Mouse (Mus musculus) heart, postnatal 0 days (tissue): ENCODE results near the gene Igf2bp2. TPM values are rescaled to one million over a fixed set of nuclear protein-coding genes. Genes with fewer than 3 reads are reported as not detected.
A peak's percentile ranks its signal among the peaks of the same experiment; 100 is the strongest.

Experiments used
- ATAC-seq: fragments of 200-750 bp; cut with Nextera tagmentation; 2 replicates; pipeline ENCODE4 v1.8.0; 2017; ENCODE audit warnings: low read depth, moderate number of reproducible peaks, moderate library complexity; ENCODE audit not compliant: insufficient read depth
- DNase-seq: peaks from one replicate; pipeline ENCODE4 v3.0.0-alpha.2; 2016; ENCODE audit warnings: low spot score
- H3K27ac ChIP-seq: fragments of 300-500 bp; sonication (generic); 2 replicates; pipeline ENCODE4 v1.5.1; 2014; ENCODE audit warnings: low read depth, mild to moderate bottlenecking
- H3K27me3 ChIP-seq: fragments of 300-500 bp; sonication (generic); 2 replicates; pipeline ENCODE4 v1.6.1; 2014; ENCODE audit warnings: low read length, mixed read lengths; ENCODE audit not compliant: control insufficient read depth, insufficient read depth
- H3K36me3 ChIP-seq: fragments of 300-500 bp; sonication (generic); replicated peaks from 2 replicates; pipeline ENCODE4 v1.6.1; 2014; ENCODE audit warnings: low read length, mixed read lengths; ENCODE audit not compliant: control insufficient read depth, insufficient read depth
- H3K4me1 ChIP-seq: fragments of 300-500 bp; sonication (generic); 2 replicates; pipeline ENCODE4 v1.6.1; 2014; ENCODE audit warnings: antibody characterized with exemption; ENCODE audit not compliant: control insufficient read depth, insufficient read depth
- H3K4me2 ChIP-seq: fragments of 300-500 bp; sonication (generic); 2 replicates; pipeline ENCODE4 v1.6.1; 2014; ENCODE audit warnings: low read depth, mild to moderate bottlenecking, low read length, moderate library complexity
- H3K4me3 ChIP-seq: fragments of 300-500 bp; sonication (generic); 2 replicates; pipeline ENCODE4 v1.5.1; 2014; ENCODE audit warnings: low read depth, low read length
- H3K9ac ChIP-seq: fragments of 300-500 bp; sonication (generic); replicated peaks from 2 replicates; pipeline ENCODE4 v1.6.1; 2014; ENCODE audit warnings: low read depth, low read length, mixed read lengths
- H3K9me3 ChIP-seq: fragments of 300-500 bp; sonication (generic); replicated peaks from 2 replicates; pipeline ENCODE4 v1.6.1; 2016; ENCODE audit warnings: low read length; ENCODE audit not compliant: control insufficient read depth
- CTCF ChIP-seq: IDR thresholded peaks from 2 replicates; pipeline ENCODE4 v1.5.1; 2016; ENCODE audit warnings: antibody characterized with exemption, control low read depth, low read depth
- EP300 ChIP-seq: IDR thresholded peaks from 2 replicates; pipeline ENCODE4 v1.6.1; 2016; ENCODE audit warnings: antibody characterized with exemption, low read depth
- WGBS: fragments of 180-500 bp; shearing (Covaris S2); extraction: QIAGEN DNeasy Blood & Tissue Kit; methylation state at CpG from one replicate; pipeline ENCODE4 v1.1.7; 2014; 5-methylcytosine and 5-hydroxymethylcytosine counted together
- polyA plus RNA-seq: library from polyadenylated mRNA; unstranded; fragments of >200 nt; fragmentation: Nextera tagmentation; extraction: Ambion mirVana; gene quantifications from 2 replicates; pipeline ENCODE4 v1.2.1, GENCODE M21; 2015
- total RNA-seq: library from RNA; depleted of rRNA; stranded (reverse); fragments of >200 nt; gene quantifications from 2 replicates; pipeline ENCODE4 v1.2.3, GENCODE M21; 2014; ENCODE audit warnings: low replicate concordance

Igf2bp2 gene
- total and polyA plus RNA-seq, 2 experiments from 2014 or later, result 12.9 to 48.1 TPM

DNA sequence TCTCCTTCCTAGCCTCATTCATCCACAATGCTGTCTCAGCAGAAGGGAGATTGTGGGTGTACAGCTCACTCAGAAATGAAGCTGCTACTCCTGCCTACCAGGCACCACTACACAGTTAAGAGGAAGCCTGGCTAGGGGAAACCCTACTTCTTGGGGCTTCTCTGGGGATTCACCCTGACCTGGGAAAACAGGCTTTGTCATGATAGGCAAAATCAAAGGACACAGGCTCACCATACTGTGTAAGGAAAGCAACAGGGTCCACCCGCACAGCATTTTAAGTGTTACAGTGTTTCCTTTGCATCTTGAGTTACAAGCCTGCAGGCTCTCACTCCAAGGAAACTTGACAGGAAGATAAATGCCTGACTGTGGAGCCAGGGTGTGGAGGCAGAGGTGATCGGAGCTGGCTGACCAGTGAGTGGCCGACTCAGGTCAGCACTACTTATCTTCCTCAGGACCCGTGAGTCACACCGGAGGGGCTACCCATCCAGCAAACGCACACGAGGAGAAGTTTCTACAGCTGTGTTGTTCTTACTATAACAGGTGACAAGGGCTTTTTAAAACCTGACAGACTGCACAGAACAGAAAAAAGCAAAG is 38.7 kb downstream of the Igf2bp2 start:
- no peak overlapping the region for H3K27ac ChIP-seq
- TF ChIP-seq CTCF (no peak), EP300 (no peak)
- no peak overlapping the region for H3K9ac ChIP-seq
- H3K27me3 ChIP-seq, result no peaks in the 10 kb centered on the region
- H3K36me3 ChIP-seq, result no peaks in the 10 kb centered on the region
- no peak for ATAC-seq
- H3K4me3 ChIP-seq, result no peak overlapping the region
- H3K4me1 ChIP-seq, result peaks cover 24% of the 10 kb centered on the region
- H3K9me3 ChIP-seq, result no peaks in the 10 kb centered on the region
- DNase-seq, result no peak
- H3K4me2 ChIP-seq, result no peak overlapping the region
- WGBS, result 28% methylated on average over 7 of the region's 7 CpGs

- no peak overlapping the region for H3K9ac ChIP-seq
- DNase-seq, result peak; percentile 45
- H3K36me3 ChIP-seq, result no peaks in the 10 kb centered on the region
- H3K4me2 ChIP-seq, result no peak overlapping the region
- TF ChIP-seq EP300, result no peak
- peak; percentile 77 for TF ChIP-seq CTCF
- no peak overlapping the region for H3K4me3 ChIP-seq
- no peak for ATAC-seq
- H3K9me3 ChIP-seq, result no peaks in the 10 kb centered on the region
- H3K27ac ChIP-seq, result no peak overlapping the region
- peaks cover 32% of the 10 kb centered on the region for H3K4me1 ChIP-seq
- no peaks in the 10 kb centered on the region for H3K27me3 ChIP-seq
- WGBS, result 24% methylated on average over 5 of the region's 5 CpGs
Measured at GRCm38 (mm10) chr16:22123658-22124057, 39.4 kb downstream of the Igf2bp2 start.

DNA sequence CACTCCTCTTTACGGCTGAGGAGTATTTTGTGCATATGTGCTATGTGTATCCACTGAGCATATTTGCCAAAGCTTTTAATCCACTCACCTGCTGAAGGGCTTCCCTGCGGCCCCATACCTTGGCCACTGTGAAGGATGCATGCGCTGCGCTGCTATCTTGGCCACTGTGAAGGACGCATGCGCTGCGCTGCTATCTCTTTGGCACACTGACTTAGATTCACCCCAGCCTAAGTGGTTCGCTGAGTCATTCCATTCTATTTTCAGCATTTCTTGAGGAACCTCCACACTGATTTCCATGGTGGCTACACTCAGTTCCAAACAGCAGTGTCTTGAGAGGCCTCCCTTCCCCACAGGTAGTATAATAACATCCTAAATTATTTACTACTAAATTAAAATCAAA is 42.0 kb downstream of the Igf2bp2 start:
- no peaks in the 10 kb centered on the region for H3K27me3 ChIP-seq
- DNase-seq (peak; percentile 76), ATAC-seq (no peak)
- H3K9ac ChIP-seq, result no peak overlapping the region
- WGBS, result 36% methylated on average over 8 of the region's 8 CpGs
- no peak overlapping the region for H3K4me3 ChIP-seq
- TF ChIP-seq EP300 (no peak), CTCF (no peak)
- H3K9me3 ChIP-seq, result no peaks in the 10 kb centered on the region
- H3K36me3 ChIP-seq, result no peaks in the 10 kb centered on the region
- no peak overlapping the region for H3K4me2 ChIP-seq
- H3K27ac ChIP-seq, result no peak overlapping the region
- H3K4me1 ChIP-seq, result peaks cover 45% of the 10 kb centered on the region

- H3K27me3 ChIP-seq, result no peaks in the 10 kb centered on the region
- peak overlapping the region; percentile 71; the same call in 1 of the 2 replicates for H3K27ac ChIP-seq
- 87% methylated on average over 15 of the region's 15 CpGs for WGBS
- H3K9me3 ChIP-seq, result no peaks in the 10 kb centered on the region
- TF ChIP-seq CTCF (no peak), EP300 (no peak)
- H3K9ac ChIP-seq, result no peak overlapping the region
- H3K36me3 ChIP-seq, result no peaks in the 10 kb centered on the region
- H3K4me1 ChIP-seq, result peaks cover 45% of the 10 kb centered on the region
- H3K4me2 ChIP-seq, result peak overlapping the region; percentile 14; the same call in 1 of the 2 replicates
- DNase-seq (no peak), ATAC-seq (no peak)
- H3K4me3 ChIP-seq, result no peak overlapping the region
Measured at GRCm38 (mm10) chr16:22119524-22119923, 43.6 kb downstream of the Igf2bp2 start.

GRCm38 (mm10) chr16:22118716-22119501 is 44.2 kb downstream of the Igf2bp2 start:
- TF ChIP-seq EP300 (peak; percentile 67; the same call in 1 of the 2 replicates), CTCF (no peak)
- peak; percentile 79 for DNase-seq
- H3K9me3 ChIP-seq, result no peaks in the 10 kb centered on the region
- H3K9ac ChIP-seq, result no peak overlapping the region
- H3K27me3 ChIP-seq, result no peaks in the 10 kb centered on the region
- ATAC-seq, result peak; percentile 67
- H3K36me3 ChIP-seq, result no peaks in the 10 kb centered on the region
- no peak overlapping the region; the same call in 1 of the 2 replicates for H3K4me3 ChIP-seq
- WGBS, result 38% methylated on average over 14 of the region's 14 CpGs
- H3K4me2 ChIP-seq, result peak overlapping the region; percentile 14; the same call in 1 of the 2 replicates
- peaks cover 45% of the 10 kb centered on the region for H3K4me1 ChIP-seq
- H3K27ac ChIP-seq, result peak overlapping the region; percentile 71
